Comparison of ENCODE assay signal across 8 mouse cellular contexts in the genomic region with DNA sequence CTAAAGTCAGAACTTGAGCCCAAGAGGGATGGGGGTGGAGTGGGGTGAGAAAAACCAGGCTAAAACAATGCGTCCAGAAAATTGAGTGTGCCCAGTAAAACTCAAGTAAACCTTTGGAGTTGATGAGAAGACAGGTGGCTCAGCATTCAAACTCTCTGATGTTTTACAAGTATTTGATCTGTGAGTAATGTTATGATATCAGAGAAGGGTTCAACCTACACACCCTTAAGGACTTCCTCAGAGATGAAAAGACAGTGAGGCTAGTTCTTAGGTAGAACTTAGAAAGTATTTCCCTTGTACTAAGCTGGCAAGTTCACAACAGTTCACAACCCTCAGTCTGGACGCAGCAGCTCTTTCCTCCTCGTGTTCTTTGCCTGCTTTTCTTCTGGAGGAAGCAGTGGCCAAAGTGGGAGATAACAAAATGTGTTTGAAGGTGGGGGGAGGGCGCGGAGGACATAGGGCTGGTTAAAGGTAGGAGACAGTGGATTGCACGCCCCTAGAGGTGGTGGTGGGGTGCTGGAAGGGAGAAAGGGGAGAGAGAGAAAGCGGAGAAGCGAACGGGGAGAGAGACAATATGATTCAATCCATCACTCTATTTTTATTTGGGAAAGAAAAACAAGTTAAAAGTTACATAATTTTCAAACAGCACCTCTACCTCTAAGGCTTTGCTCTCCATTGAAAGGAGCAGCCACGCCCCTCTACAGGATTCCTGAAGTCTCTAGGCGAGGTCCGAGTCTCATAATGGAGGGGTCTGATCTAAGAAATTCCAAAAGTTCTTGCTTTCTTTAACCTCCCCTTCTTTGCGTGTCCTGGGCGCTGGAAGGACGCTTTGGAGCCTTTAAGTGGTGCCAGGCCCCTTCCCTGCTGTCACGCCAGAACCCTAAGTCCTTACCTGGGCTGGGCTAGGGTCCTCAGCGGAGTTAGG. TPM values are rescaled to one million over a fixed set of nuclear protein-coding genes. Genes with fewer than 3 reads are reported as not detected.
A peak's percentile ranks its signal among the peaks of the same experiment; 100 is the strongest.
DNase-seq lines count a peak whose midpoint lies in the region; ATAC-seq lines count a peak whose summit lies in the region.

No protein-coding gene starts in this region.

- H3K4me3 ChIP-seq in erythroblast, embryonic 14.5 days (replicated peaks), result peak overlapping the region; percentile 26
- H3K4me3 ChIP-seq in liver, embryonic 15.5 days (replicated peaks), result peak overlapping the region; percentile 41

- H3K9me3 ChIP-seq in erythroblast, embryonic 14.5 days (ENCODE audit: control insufficient read depth, low read length), result no peaks in the 10 kb centered on the region
- no peaks in the 10 kb centered on the region for H3K9me3 ChIP-seq in liver, embryonic 15.5 days (replicated peaks)

- peak; percentile 27 for DNase-seq in thymus, postnatal 4 days
- DNase-seq in thymus, postnatal 10 days (ENCODE audit: low spot score in 2 of 2), result no peak
- DNase-seq in c-Kit-positive CD71-positive TER-119-positive erythroid progenitor cells, embryonic 14.5 days (ENCODE audit: low spot score), result no peak
- no peak for DNase-seq in gastrocnemius, postnatal 14 days
- no peak for DNase-seq in layer of hippocampus, postnatal 25 days (ENCODE audit: extremely low spot score in 1 of 2, low spot score in 1 of 2)

- H3K4me1 ChIP-seq in erythroblast, embryonic 14.5 days (ENCODE audit: control insufficient read depth), result peaks cover 11% of the 10 kb centered on the region
- H3K4me1 ChIP-seq in liver, embryonic 15.5 days (replicated peaks), result peaks cover 16% of the 10 kb centered on the region

- 17% methylated on average over 17 of the region's 17 CpGs for WGBS in liver, embryonic 15.5 days (ENCODE audit: insufficient replicate concordance)

- no peaks in the 10 kb centered on the region for H3K36me3 ChIP-seq in erythroblast, embryonic 14.5 days (ENCODE audit: control insufficient read depth)
- H3K36me3 ChIP-seq in liver, embryonic 15.5 days (replicated peaks), result no peaks in the 10 kb centered on the region

- H3K9ac ChIP-seq in liver, embryonic 15.5 days, result 0 out of 2 replicates have a peak overlapping the region, but pooled peaks have one; percentile 11

- H3K27ac ChIP-seq in liver, embryonic 15.5 days (replicated peaks), result no peak overlapping the region

- peak overlapping the region; percentile 62 for H3K4me2 ChIP-seq in liver, embryonic 15.5 days

- peaks cover 5% of the 10 kb centered on the region for H3K27me3 ChIP-seq in erythroblast, embryonic 14.5 days (ENCODE audit: control insufficient read depth)
- H3K27me3 ChIP-seq in liver, embryonic 15.5 days, result no peaks in the 10 kb centered on the region

- ATAC-seq in erythroblast, adult 5-6 weeks (replicated peaks; ENCODE audit: low FRiP score, poor library complexity, severe bottlenecking), result no peak
- ATAC-seq in liver, embryonic 15.5 days (ENCODE audit: insufficient read depth), result no peak

- intact Hi-C loops in gastrocnemius, postnatal 14 days (cut with DNase I; ENCODE audit: low total_unique reads), result no loop called here

RNA-seq across cellular contexts. Expression of gene BC016579, which starts 0.6 kb away (rescaled TPM):
- not detected in 2 replicates for polyA plus RNA-seq in erythroblast, embryonic 14.5 days (2012)
- total RNA-seq in erythroblast, adult 5-6 weeks (2015; ENCODE audit: low replicate concordance), result 2.7 TPM in 1 of 2 replicates, not detected in the other
- total RNA-seq in erythroblast, adult 5-6 weeks (2017; ENCODE audit: low replicate concordance), result 0.51 TPM in 1 of 2 replicates, not detected in the other
- 0.14 and 0.18 TPM in 2 replicates for polyA plus RNA-seq in liver, embryonic 15.5 days (2015; fragmentation: Nextera tagmentation; extraction: Ambion mirVana)
- not detected for total RNA-seq in gastrocnemius, postnatal 14 days (2021)
- total RNA-seq in layer of hippocampus, postnatal 25 days (2021), result under 1 TPM in 1 of 2 experiments, not detected in 1; 0.32 TPM

RNA-seq across cellular contexts. Expression of gene Tmprss7, which starts 40.2 kb away (rescaled TPM):
- not detected in 2 replicates for polyA plus RNA-seq in erythroblast, embryonic 14.5 days (2012)
- 0.42 TPM in 1 of 2 replicates, not detected in the other for total RNA-seq in erythroblast, adult 5-6 weeks (2015; ENCODE audit: low replicate concordance)
- total RNA-seq in erythroblast, adult 5-6 weeks (2017; ENCODE audit: low replicate concordance), result 0.28 TPM in 1 of 2 replicates, not detected in the other
- 0.12 and 0.14 TPM in 2 replicates for polyA plus RNA-seq in liver, embryonic 15.5 days (2015; fragmentation: Nextera tagmentation; extraction: Ambion mirVana)
- total RNA-seq in gastrocnemius, postnatal 14 days (2021), result not detected
- total RNA-seq in layer of hippocampus, postnatal 25 days (2021), result under 1 TPM; 0.64 to 0.89 TPM

RNA-seq across cellular contexts. Expression of gene Gcsam, which starts 43.1 kb away (rescaled TPM):
- polyA plus RNA-seq in erythroblast, embryonic 14.5 days (2012), result not detected in 2 replicates
- total RNA-seq in erythroblast, adult 5-6 weeks (2015; ENCODE audit: low replicate concordance), result not detected in 2 replicates
- not detected in 2 replicates for total RNA-seq in erythroblast, adult 5-6 weeks (2017; ENCODE audit: low replicate concordance)
- polyA plus RNA-seq in liver, embryonic 15.5 days (2015; fragmentation: Nextera tagmentation; extraction: Ambion mirVana), result 1.5 and 2.0 TPM in 2 replicates
- under 1 TPM; 0.11 to 0.14 TPM for total RNA-seq in gastrocnemius, postnatal 14 days (2021)
- not detected for total RNA-seq in layer of hippocampus, postnatal 25 days (2021)
